In the genomic region with DNA sequence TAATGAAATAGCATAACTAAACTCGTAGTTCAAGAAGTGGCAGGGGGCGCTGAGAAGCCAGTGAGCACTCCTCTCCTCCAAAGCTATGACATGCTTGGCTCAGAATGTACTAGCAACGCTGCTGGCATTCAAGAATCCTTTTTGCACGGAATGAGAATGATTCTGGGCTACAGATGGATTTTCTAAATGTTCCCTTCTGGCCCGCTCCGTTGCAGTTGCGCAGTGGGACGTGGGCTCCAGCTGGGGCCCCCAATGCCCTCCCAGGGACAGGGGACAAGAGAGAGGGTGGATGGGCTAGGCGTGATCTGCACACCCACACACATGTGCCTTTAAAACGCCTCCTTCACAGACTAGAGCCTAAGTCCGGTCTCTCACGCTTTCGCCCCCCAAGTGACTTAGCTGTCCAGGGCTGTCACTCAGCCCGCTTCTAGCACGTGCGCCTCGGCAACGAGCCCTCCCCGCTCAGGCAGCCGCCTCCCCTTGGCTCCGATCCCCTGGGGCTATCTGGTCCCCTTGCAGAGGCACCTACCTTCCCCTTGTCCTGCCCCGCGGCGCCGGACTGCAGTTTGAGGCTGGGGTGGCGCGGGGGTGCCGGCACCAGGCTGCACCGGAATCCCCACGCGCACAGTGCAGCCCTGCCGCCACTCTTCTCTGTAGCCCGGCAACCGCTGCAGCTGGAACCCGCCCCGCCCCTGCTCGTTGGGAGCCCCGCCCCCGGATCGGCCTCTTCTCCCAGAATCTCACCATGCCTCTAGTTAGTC, we compare ENCODE assay signal across 8 mouse cellular contexts. TPM values are rescaled to one million over a fixed set of nuclear protein-coding genes. Genes with fewer than 3 reads are reported as not detected.
DNase-seq lines count a peak whose midpoint lies in the region; ATAC-seq and TF ChIP-seq lines count a peak whose summit lies in the region.

No protein-coding gene starts in this region.

- H3K27ac ChIP-seq in cerebellum, adult 2 months (ENCODE audit: insufficient read depth, low read length): no peak overlapping the region
- 0 out of 2 replicates have a peak overlapping the region, but pooled peaks have one; percentile 54 for H3K27ac ChIP-seq in embryonic facial prominence, embryonic 12.5 days
- no peak overlapping the region for H3K27ac ChIP-seq in kidney, embryonic 16.5 days (ENCODE audit: low read length)
- no peak overlapping the region for H3K27ac ChIP-seq in neural tube, embryonic 11.5 days (ENCODE audit: low read depth, low read length)

- no peak for TF ChIP-seq POLR2A in cerebellum, adult 2 months (IDR thresholded peaks at IDR 0.05; ENCODE audit: borderline replicate concordance, insufficient read depth, low read length)

- 1% methylated on average over 40 of the region's 40 CpGs for WGBS in cerebellum, adult 2 months
- under 1% methylated on average over 40 of the region's 40 CpGs for WGBS in embryonic facial prominence, embryonic 12.5 days
- WGBS in kidney, embryonic 16.5 days: 0% methylated on average over 40 of the region's 40 CpGs
- under 1% methylated on average over 39 of the region's 40 CpGs for WGBS in neural tube, embryonic 11.5 days

- no peaks in the 10 kb centered on the region; the same call in 1 of the 2 replicates for H3K27me3 ChIP-seq in cerebellum, adult 2 months (ENCODE audit: control insufficient read depth, insufficient read depth, low read length)
- no peaks in the 10 kb centered on the region for H3K27me3 ChIP-seq in embryonic facial prominence, embryonic 12.5 days
- no peaks in the 10 kb centered on the region for H3K27me3 ChIP-seq in kidney, embryonic 16.5 days (ENCODE audit: insufficient read depth, low read length)
- H3K27me3 ChIP-seq in neural tube, embryonic 11.5 days (ENCODE audit: control insufficient read depth, insufficient read depth, low read length): no peaks in the 10 kb centered on the region

- 0 out of 2 replicates have a peak, but pooled peaks cover 3% of the 10 kb centered on the region for H3K4me1 ChIP-seq in cerebellum, adult 2 months (ENCODE audit: control insufficient read depth, insufficient read depth, low read length)
- peaks cover 14% of the 10 kb centered on the region; the same call in 1 of the 2 replicates for H3K4me1 ChIP-seq in embryonic facial prominence, embryonic 12.5 days
- peaks cover 9% of the 10 kb centered on the region for H3K4me1 ChIP-seq in kidney, embryonic 16.5 days (ENCODE audit: insufficient read depth, low read length)
- peaks cover 6% of the 10 kb centered on the region; the same call in 1 of the 2 replicates for H3K4me1 ChIP-seq in neural tube, embryonic 11.5 days (ENCODE audit: control insufficient read depth, insufficient read depth, low read length)

- peak overlapping the region; percentile 100 for H3K4me2 ChIP-seq in embryonic facial prominence, embryonic 12.5 days (replicated peaks)
- H3K4me2 ChIP-seq in kidney, embryonic 16.5 days (replicated peaks; ENCODE audit: low read depth, low read length): peak overlapping the region; percentile 82
- H3K4me2 ChIP-seq in neural tube, embryonic 11.5 days (ENCODE audit: low read depth): peak overlapping the region; percentile 82

- peak; percentile 17 to 31 for DNase-seq in cerebellum, adult 2 months
- DNase-seq in cerebellum, adult 9-10 months: no peak
- DNase-seq in heart, adult 9 months (ENCODE audit: low spot score in 2 of 2): peak; percentile 12 to 14
- peak; percentile 64 for DNase-seq in liver
- peak; percentile 81 for DNase-seq in neural tube, embryonic 11.5 days (ENCODE audit: low spot score)
- DNase-seq in thymus, adult 18-20 months: peak; percentile 21 to 26

- no peaks in the 10 kb centered on the region for H3K9me3 ChIP-seq in embryonic facial prominence, embryonic 12.5 days
- no peaks in the 10 kb centered on the region for H3K9me3 ChIP-seq in kidney, embryonic 16.5 days (ENCODE audit: low read length)
- no peaks in the 10 kb centered on the region for H3K9me3 ChIP-seq in neural tube, embryonic 11.5 days (ENCODE audit: control insufficient read depth, low read length)

- peak overlapping the region; percentile 59 for H3K9ac ChIP-seq in embryonic facial prominence, embryonic 12.5 days
- H3K9ac ChIP-seq in kidney, embryonic 16.5 days (replicated peaks; ENCODE audit: low read length): peak overlapping the region; percentile 53
- peak overlapping the region; percentile 58 for H3K9ac ChIP-seq in neural tube, embryonic 11.5 days (ENCODE audit: low read length)

- TF ChIP-seq CTCF in cerebellum, adult 2 months (IDR thresholded peaks at IDR 0.05; ENCODE audit: borderline replicate concordance, insufficient read depth, low read depth, low read length): no peak

- H3K36me3 ChIP-seq in embryonic facial prominence, embryonic 12.5 days: no peaks in the 10 kb centered on the region
- no peaks in the 10 kb centered on the region for H3K36me3 ChIP-seq in kidney, embryonic 16.5 days (ENCODE audit: insufficient read depth, low read length)
- no peaks in the 10 kb centered on the region for H3K36me3 ChIP-seq in neural tube, embryonic 11.5 days (ENCODE audit: control insufficient read depth, insufficient read depth, low read length)

- H3K4me3 ChIP-seq in cerebellum, adult 2 months (replicated peaks; ENCODE audit: insufficient read depth, low read depth, low read length): peak overlapping the region; percentile 53
- H3K4me3 ChIP-seq in embryonic facial prominence, embryonic 12.5 days: peak overlapping the region; percentile 67
- peak overlapping the region; percentile 56 for H3K4me3 ChIP-seq in kidney, embryonic 16.5 days (ENCODE audit: low read length)
- H3K4me3 ChIP-seq in neural tube, embryonic 11.5 days (ENCODE audit: low read depth, low read length): peak overlapping the region; percentile 58

- peak; percentile 87 for ATAC-seq in embryonic facial prominence, embryonic 12.5 days (ENCODE audit: insufficient number of reproducible peaks, insufficient read depth, low FRiP score, low TSS enrichment)
- ATAC-seq in kidney, embryonic 16.5 days (ENCODE audit: low FRiP score, low TSS enrichment): peak; percentile 96
- ATAC-seq in neural tube, embryonic 11.5 days (ENCODE audit: insufficient read depth, low FRiP score, low TSS enrichment): peak; percentile 92

RNA-seq across cellular contexts. Expression of gene Tnfrsf19, which starts 8.8 kb away (rescaled TPM):
- 17.2 and 19.2 TPM in 2 replicates for polyA plus RNA-seq in cerebellum, adult 2 months (2012; rRNA removed)
- 49.0 and 62.6 TPM in 2 replicates for polyA plus RNA-seq in embryonic facial prominence, embryonic 12.5 days (2016; fragmentation: Nextera tagmentation; extraction: Ambion mirVana)
- 17.0 and 18.9 TPM in 2 replicates for polyA plus RNA-seq in kidney, embryonic 16.5 days (2015; fragmentation: Nextera tagmentation; extraction: Ambion mirVana)
- 50.6 and 53.8 TPM in 2 replicates for polyA plus RNA-seq in neural tube, embryonic 11.5 days (2014; fragmentation: Nextera tagmentation; extraction: Ambion mirVana)
